Mouse (Mus musculus) urinary bladder, adult 2 months (tissue): ENCODE results near the gene Lmod3. TPM values are rescaled to one million over a fixed set of nuclear protein-coding genes. Genes with fewer than 3 reads are reported as not detected.

Experiments
- DNase-seq: peaks from one replicate; pipeline ENCODE4 v3.0.0; 2022; ENCODE audit warnings: low spot score
- polyA plus RNA-seq: library from polyadenylated mRNA; depleted of rRNA; stranded (reverse); fragments of >200 nt; gene quantifications from 2 replicates; pipeline ENCODE4 v1.2.3, GENCODE M21; 2012

The Lmod3 gene
- polyA plus RNA-seq, 1 experiment = 0.06 TPM

DNA sequence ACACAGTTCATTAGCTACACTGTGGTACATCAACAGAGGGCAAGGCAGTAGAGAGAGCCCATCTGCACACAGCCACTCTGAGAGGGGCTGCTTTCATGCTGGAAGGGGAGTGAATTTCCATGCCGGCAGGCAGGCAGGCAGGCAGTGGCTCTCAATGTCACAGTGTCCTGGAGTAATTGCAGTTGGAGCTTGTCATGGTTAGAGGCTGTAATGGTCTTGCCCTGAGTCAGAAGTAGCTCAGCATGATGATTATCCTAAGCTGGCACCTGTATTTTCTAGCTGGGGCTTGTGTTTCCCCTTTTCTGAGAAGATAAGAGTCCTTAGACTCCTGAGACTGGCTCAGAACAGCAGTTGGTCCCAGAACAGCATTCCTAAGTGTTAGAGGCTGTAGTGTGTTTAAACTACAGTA lies 26.5 kb downstream of the Lmod3 start:
- no peak for DNase-seq

GRCm38 (mm10) chr6:97224505-97224904 lies 28.1 kb downstream of the Lmod3 start:
- DNase-seq = no peak

- no peak for DNase-seq
Measured at GRCm38 (mm10) chr6:97223566-97223965, 29.0 kb downstream of the Lmod3 start.

GRCm38 (mm10) chr6:97222931-97223467 lies 29.6 kb downstream of the Lmod3 start:
- no peak for DNase-seq

GRCm38 (mm10) chr6:97222321-97222720 lies 30.2 kb downstream of the Lmod3 start:
- no peak for DNase-seq

- DNase-seq = no peak
Measured at GRCm38 (mm10) chr6:97221205-97222025, 31.1 kb downstream of the Lmod3 start.

DNA sequence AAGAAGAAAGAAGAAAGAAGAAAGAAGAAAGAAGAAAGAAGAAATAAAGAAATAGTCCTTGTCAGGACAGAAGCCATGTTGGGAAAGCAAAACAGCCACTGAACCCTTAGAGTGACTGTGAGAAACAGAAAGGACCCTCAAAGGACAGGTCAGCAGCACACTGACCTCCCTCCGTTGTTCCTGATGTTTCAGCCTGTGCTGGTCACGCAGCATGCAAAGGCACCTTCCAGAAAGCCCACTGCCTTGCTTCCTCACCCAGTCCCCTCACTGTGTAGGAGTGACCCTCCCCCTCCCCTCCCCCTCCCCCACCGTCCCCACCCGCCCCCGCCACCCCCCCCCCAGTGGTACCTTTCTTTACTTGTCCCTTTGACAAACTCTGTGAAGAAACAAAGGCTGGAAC lies 31.9 kb downstream of the Lmod3 start:
- no peak for DNase-seq

DNA sequence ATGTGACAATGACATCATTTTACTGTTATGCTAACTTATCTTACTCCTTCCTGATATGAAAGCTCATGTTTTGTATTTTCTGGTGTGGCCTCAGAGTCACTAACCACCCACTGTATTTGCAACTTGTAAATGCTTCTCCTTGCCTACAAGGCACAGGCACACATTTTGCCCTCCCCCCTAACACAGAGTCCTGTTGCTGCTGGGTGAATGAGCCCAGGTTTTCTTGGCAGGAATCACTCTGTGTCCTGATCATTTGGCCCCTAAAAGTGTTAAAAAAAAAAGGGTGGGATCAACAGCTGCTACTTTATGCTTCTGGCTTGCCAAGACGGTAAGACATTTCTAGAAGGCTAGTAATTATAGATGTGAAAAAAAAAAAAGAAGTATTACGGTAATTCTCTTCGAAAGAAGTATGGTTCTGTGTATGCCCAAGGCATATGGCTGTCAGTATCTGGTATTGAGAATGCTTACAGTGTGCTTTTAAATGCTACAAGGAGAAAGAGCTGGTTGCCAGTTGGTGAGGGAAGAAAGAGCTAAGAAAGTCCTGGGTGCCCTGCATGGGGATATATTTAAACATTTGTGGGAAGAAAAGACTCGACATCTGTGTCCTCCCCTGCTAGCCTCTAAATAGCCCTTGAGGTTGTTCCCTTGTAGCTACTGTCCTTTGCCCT lies 36.3 kb downstream of the Lmod3 start:
- DNase-seq = no peak

DNA sequence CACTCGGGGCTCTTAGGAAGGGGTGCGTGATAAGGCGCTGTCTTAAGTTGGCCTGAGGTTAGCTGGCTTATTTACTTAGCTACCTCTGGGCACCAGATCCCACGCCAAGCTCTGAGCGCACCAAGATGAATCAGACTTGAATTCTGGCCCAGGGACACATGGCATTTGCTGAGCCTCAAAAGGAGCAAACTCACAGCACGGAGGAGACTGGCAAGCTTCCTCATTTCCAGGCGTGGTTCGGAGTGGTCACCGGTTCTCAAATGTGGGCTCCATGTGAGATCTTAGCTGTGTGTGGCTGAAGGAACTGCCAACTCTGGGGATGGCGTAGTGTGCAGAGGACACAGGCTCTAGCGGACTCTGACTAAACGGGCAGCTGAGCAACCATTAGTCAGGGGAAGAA lies 40.6 kb downstream of the Lmod3 start:
- peak; percentile 48 for DNase-seq

DNA sequence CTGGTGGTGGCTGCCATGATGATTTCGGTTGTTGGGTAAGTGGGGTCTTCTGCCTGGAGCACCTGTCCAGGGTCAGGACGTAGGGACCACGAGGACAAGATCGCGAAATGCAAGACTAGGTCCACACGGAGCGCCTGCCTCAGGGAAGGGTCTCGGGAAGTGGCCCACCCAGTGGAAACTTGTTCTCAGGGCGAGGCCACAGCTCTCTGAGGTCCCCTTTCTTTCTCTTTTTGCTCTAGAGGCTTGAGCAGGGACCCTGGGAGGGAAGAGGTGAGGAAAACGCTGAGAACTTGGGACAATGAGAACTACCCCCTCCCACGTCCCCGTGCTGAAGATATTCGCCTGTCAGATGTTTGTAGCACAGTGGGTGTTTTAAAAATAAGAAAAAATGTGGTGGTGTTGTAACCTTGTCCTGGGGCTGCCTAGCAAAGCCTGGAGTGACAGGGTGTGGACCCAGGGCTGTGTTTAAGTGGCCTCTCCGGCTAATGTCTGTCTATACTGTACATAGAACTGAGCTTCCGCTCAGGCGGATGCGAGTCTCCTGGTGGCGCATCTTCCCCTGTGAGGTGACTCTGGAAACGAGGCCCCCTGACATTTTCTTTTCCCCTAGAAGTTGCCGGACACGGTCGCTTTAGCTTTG lies 41.5 kb downstream of the Lmod3 start:
- DNase-seq = no peak

- peak; percentile 69 for DNase-seq
Measured at GRCm38 (mm10) chr6:97210191-97210961, 42.2 kb downstream of the Lmod3 start, which contains the start of gene Arl6ip5. Gene Arl6ip5, plus strand, starts transcription at chr6:97210689.

GRCm38 (mm10) chr6:97209751-97210150 lies 42.8 kb downstream of the Lmod3 start:
- no peak for DNase-seq

DNA sequence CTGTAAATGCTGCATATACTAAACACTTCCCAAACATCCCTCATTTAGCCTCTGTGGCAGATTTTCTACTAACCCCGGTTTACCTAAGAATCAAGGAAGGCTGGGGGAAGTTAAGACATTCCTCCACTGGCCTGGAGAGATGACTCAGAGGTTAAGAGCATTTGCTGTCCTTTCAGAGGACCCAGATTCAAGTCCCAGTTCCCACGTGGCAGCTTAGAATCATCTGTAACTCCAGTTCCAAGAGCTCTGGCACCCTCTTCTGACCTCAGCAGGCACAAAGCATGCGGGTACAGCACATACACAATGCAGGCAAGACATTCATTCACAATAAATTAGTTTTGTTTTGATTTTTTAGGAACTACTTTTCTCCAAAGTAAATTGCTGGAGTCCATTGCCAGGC lies 43.4 kb downstream of the Lmod3 start:
- no peak for DNase-seq

DNA sequence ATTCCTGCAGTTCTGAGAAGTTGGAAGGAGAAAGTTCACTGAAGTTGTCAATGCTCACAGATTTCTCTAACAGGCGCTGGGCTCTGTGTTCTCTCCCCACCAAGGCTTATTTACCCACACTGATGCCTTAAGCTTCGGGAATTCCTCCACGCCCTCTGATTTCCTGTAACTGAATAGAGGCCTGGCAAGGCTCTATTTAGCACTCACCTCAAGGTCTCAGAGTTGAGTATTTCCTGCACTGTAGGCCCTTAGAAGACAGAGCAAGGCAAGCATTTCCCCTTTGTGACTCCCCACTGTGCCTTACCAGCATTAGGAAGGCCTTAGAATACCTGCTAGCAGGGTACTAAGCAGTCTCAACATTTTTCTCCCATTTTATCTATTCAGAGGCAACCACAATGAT lies 44.2 kb downstream of the Lmod3 start:
- no peak for DNase-seq

DNA sequence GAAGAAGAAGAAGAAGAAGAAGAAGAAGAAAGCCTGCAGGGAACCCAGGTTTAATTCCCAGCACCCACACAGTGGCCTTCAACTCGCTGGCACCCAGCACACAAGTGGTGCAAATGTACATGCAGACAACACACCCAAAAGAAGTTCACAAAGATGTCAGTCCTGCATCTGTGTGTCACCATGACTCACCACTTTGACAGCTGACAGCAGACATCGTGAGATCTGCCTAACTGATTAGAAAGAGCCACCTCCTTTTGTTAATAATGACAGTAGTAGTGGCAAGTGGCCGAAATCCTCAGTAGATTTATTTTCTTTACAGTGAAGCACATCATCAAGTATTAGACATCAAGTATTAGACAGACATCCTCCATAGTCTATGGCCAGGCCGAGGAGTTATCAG lies 45.5 kb downstream of the Lmod3 start:
- DNase-seq = no peak

GRCm38 (mm10) chr6:97205439-97205885 lies 47.1 kb downstream of the Lmod3 start, which contains the start of gene Uba3:
Gene Uba3, minus strand, starts transcription at chr6:97205647.
- DNase-seq = peak; percentile 91

- peak; percentile 46 for DNase-seq
Measured at GRCm38 (mm10) chr6:97204952-97205351, 47.6 kb downstream of the Lmod3 start.

- DNase-seq = no peak
Measured at GRCm38 (mm10) chr6:97204252-97204869, 48.2 kb downstream of the Lmod3 start.

DNA sequence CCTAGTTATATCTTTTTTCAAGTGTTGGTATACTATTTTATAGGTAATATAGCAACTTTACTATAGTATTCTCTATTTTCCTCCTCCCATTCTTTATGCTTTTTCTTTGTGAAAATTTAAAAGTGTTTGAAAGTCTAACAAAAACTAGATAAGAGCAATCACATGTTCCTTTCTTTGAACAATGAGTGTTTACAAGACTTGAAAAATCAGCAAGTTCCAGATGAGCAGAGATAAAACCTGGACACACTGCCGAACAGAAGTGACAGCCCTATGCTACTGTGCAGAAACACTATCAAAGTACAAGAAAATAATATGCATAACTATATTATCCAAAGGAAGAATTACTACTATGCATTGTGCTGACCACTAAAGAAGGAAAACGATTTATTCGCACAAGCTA lies 50.1 kb downstream of the Lmod3 start:
- no peak for DNase-seq

DNA sequence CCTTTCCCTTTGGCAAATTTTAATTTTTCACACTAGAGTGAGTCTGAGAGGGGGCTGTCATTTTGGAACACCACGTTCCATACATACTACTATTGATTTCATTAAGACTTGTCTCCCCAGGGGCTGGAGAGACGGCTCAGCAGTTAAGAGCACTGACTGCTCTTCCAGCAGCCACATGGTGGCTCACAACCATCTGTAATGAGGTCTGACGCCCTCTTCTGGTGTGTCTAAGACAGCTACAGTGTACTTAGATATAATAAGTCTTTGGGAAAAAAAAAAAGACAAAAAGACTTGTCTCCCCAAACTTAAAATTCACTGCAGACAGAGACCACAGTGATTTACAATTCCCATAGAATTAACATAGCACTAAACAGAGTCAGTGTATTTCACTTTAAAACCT lies 52.1 kb downstream of the Lmod3 start:
- DNase-seq = no peak
